Mouse (Mus musculus) spleen, postnatal 4 days (tissue): Measurements from ENCODE around the gene Nexn.

Source experiments
- DNase-seq, 2 experiments: peaks; one replicate each; pipeline ENCODE4 v3.0.0; 2022; ENCODE audit warnings: low spot score in 2 of 2

Nexn gene

DNA sequence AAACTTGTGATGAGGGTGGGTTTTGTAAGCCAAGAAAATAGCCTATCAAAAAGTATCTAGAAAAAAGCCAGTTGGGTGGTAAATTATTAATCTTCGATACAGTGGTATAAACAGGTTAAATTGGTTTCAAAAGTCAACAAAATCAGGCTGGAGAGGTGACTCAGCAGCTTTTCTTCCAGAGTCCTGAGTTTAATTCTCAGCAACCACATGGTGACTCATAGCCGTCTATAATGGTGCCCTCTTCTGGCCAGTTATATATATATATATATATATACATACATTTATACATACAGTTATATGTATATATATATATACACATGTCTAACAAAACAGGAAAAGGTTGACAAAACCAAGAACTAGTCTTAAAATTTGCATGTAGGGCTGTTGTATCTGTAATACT lies 27.3 kb downstream of the Nexn start:
- DNase-seq, result peak in 1 of 2 experiments; percentile 34

- no peak for DNase-seq
Measured at GRCm38 (mm10) chr3:152235805-152236204, 30.3 kb downstream of the Nexn start.

DNA sequence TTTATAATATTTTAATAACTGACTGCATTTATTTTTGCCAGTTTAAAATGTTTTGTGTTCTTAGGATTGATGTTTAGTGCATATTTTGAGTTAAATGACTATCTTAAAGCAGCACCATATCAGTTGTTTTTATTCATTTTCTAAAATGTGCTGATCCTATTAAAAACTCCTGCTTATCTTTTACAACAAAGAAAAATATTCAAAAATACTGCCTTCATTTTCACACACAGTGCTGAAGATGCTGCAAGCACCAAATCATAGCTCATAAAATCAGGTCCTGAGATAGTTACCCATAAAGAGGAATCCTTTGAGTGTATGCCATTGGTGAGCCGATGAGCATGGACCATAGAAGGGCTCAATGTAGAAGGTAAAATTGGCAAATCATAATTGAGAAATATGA lies 30.9 kb downstream of the Nexn start:
- no peak for DNase-seq

DNA sequence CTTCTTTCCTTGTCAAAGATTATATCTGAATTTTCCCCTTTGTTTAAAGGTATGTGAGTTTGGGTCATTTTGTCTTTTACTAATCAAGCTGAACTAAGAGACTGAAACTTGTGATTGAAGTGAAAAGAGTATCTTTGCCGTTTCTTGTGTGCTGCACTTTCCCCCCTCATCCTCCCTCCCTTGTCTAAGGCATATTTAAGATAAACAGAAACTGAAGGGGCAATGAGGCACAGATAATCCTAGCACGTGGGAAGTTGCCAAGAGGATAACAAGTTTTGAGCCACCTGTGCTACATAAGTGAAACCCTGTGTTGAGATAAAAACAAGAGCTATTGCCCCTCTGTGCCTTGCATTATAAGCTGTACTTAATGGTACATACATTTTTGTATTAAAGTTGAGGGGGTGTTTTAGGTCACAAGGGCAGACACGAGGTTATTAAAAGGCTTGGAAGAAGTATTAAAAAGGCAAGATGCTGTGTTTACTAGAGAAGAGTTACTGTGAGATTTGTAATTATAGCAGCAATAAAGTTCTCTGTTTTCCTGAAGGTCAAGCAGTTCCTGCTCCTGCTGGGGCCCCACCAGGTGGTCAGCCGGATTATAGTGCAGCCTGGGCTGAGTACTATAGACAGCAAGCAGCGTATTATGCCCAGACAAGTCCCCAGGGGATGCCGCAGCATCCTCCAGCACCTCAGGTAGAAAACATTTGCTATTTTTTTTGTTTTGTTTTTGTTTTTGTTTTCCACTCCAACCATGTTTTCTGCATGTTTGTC lies 34.6 kb downstream of the Nexn start:
- DNase-seq, result no peak

- DNase-seq, result no peak
Measured at GRCm38 (mm10) chr3:152229271-152229670, 36.9 kb downstream of the Nexn start.

GRCm38 (mm10) chr3:152228843-152229242 lies 37.3 kb downstream of the Nexn start:
- no peak for DNase-seq

- DNase-seq, result no peak
Measured at GRCm38 (mm10) chr3:152225906-152226305, 40.2 kb downstream of the Nexn start.

DNA sequence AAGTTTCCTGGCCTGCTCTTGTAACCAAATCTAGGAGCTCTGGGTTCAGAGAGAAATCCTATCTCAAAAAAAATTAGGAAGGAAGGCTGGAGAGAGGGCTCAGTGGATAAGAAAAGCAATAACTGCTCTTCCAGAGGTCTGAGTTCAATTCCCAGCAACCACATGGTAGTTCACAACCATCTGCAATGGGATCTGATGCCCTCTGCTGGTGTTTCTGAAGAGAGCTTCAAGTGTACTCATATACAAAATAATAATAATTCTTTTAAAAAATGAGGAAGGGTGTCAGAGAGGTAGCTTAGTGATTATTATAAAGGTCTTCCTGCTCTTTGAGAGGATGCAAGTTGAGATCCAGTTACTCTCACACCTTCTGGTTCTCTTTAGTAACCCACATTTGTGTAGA lies 41.2 kb downstream of the Nexn start:
- no peak for DNase-seq

GRCm38 (mm10) chr3:152213416-152213815 lies 52.7 kb downstream of the Nexn start:
- no peak for DNase-seq

DNA sequence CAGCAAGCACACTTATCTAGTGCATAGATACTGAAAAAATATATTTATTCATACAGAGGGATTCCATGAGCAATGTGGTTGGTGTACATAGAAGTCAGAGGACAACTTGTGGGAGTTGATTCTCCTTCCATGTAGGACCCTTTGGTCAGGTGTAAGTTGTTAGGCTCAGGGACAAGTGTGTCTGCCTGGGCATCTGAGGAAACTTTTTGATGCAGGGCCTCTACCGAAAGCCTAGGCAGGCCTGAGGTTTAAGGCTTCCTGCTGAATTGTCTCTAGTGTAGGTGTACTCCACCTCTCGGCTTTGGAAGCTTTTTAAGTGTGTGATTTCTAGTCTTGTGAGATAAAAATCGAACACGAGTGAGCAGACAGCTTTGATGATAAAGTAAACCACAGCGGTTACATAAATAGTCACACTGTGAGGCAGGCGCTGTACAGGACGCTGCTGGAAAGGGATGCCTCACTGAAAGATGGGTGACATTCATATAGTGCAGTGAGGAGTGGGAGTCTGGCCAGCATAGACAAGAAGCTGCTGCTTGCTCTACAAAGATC lies 54.3 kb downstream of the Nexn start:
- no peak for DNase-seq

DNA sequence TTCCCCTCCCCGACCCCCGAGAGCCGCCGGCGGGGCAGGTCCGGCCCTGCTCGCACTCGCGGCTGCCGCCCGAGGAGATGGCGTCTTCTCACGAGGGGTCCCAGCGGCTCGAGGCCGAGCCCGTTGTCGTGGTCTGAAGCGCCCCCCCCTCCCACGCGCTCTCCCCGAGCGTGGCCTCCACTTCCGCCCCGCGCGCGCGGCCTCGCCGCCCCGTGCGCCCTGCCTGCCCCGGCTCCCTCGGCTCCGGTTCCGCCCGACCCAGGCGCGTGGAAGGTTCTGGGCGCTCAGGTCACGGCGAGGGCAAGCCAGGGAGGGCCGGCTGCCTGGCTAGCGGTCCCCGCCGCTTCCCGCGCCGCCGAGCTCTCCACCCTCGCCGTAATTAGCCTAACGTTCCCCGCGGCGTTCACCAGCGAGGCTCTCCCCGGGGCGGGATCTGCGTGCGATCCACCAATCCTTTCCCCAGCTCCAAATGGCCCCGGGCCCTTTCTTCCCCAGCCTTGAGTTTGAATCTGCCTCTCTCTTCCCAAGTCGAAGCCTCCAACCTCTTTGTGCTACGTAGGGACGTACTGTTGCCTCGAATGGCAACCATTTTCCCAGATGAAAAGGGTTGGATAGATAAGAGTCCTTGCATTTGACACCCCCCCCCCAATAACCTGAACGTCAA lies 55.3 kb downstream of the Nexn start:
- DNase-seq, result peak; percentile 69 to 87

GRCm38 (mm10) chr3:152209967-152210634 lies 56.0 kb downstream of the Nexn start, which contains the start of the genes Dnajb4 and Fubp1:
Dnajb4 (minus strand) TSS chr3:152210302.
Fubp1 (plus strand) TSS chr3:152210422.
- DNase-seq, result peak; percentile 100

- no peak for DNase-seq
Measured at GRCm38 (mm10) chr3:152209177-152209966, 56.8 kb downstream of the Nexn start.

- DNase-seq, result no peak
Measured at GRCm38 (mm10) chr3:152208096-152208885, 57.9 kb downstream of the Nexn start.

DNA sequence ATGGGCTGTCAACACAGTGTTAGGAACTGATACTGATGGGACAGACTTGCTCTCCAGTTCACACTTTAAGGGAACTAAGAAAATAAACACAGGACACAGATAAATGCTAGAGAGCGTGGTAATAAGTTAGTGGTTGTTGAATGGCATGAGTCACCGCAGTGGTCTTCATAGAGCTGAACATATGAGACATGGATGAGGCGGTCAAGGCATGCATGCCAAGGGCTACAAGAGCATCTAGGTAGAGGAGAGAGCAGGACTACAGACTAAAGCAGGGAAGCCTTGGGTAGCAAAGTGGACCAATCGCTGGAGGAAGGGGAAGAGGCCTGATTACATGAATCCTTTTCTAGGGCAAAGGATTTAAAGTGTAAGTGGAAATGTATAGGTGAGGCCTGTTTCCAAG lies 59.0 kb downstream of the Nexn start:
- DNase-seq, result no peak

DNA sequence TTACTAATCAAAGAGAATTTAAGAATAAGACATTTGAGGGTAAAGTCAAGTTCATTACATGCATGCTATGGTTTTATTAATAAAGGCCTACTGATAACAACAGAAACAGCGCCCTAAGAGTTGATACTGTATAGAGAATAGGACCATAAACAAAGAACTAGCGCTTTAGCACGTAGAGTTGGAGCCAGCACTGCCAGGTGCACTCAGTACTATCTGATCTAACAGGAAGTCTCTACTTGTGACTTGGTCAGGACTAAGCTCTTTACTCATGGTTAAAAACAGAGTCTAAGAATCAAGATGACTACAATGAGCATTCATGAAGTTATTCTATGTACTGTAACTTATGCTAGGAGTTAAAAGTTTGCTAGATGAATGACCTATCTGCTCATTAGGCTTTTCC lies 61.6 kb downstream of the Nexn start:
- DNase-seq, result no peak

- no peak for DNase-seq
Measured at GRCm38 (mm10) chr3:152203996-152204395, 62.2 kb downstream of the Nexn start.

- DNase-seq, result no peak
Measured at GRCm38 (mm10) chr3:152203411-152203810, 62.7 kb downstream of the Nexn start.

GRCm38 (mm10) chr3:152202942-152203341 lies 63.2 kb downstream of the Nexn start:
- no peak for DNase-seq

DNA sequence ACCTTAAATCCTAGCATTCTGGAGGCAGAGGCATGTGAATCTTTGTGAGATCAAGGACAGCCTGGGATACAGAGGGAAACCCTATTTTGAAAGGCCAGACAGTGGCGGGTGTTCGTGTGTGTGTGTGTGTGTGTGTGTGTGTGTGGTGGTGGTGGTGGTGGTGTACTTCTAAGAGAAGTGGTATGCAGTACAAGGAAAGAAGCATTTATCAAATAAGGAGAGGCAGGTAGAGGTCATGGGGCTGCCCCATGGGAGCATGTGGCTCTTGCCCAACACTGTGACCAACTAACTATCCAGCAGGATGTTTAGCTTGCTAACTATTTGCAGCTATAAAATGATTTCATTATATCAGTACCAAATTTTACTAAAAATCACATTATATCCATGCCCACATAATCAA lies 64.5 kb downstream of the Nexn start:
- DNase-seq, result no peak

DNA sequence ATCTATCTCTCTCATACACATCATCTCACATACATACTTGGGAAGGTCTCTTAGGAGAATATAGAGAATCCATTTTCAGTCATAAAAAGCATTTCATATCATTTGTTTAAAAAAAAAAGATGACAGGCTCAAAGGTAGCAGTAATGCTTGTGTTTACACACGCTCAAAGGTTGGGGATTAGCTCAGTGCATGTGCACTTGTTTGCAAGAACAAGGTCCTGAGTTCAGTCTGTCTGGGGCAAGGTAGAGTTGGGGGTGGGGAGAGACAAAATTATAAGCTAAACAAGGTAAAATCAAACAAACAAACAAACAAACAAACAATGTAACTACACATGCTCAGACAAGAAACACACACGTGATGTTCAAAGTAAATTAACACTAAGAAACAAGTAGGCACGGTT lies 65.0 kb downstream of the Nexn start:
- no peak for DNase-seq
